Mouse (Mus musculus) liver, embryonic 14.5 days (tissue): ENCODE results near the gene Kif3a.
A peak's percentile ranks its signal among the peaks of the same experiment; 100 is the strongest.

ENCODE experiments used
- CTCF ChIP-seq: IDR thresholded peaks from 2 replicates; pipeline ENCODE4 v1.5.1; 2016; ENCODE audit warnings: antibody characterized with exemption, low read depth, control low read depth
- EP300 ChIP-seq: IDR thresholded peaks from 2 replicates; pipeline ENCODE4 v1.6.1; 2016; ENCODE audit warnings: antibody characterized with exemption, low read depth

GRCm38 (mm10) chr11:53541222-53541621 lies 26.0 kb upstream of the Kif3a start:
- TF ChIP-seq EP300 (no peak), CTCF (peak; percentile 20)
